Mouse (Mus musculus): ENCODE data around the gene Cdh4. TPM values are rescaled to one million over a fixed set of nuclear protein-coding genes. Genes with fewer than 3 reads are reported as not detected.

Cdh4 gene
- 0.11 and 0.34 TPM in 2 replicates for polyA plus RNA-seq (2012; rRNA removed)

GRCm38 (mm10) chr2:179442191-179442540, at the start of gene Cdh4:
Gene Cdh4, plus strand, starts transcription at chr2:179442431.
- WGBS = under 1% methylated on average over 40 of the region's 40 CpGs
- DNase-seq (ENCODE audit: low read depth, low spot score) = peak; percentile 18

- DNase-seq (ENCODE audit: low read depth, low spot score) = no peak
- 39% methylated on average over 5 of the region's 5 CpGs for WGBS
These were observed 46.8 kb upstream of the Cdh4 start for GRCm38 (mm10) chr2:179395442-179395841.

GRCm38 (mm10) chr2:179399645-179400249, 42.5 kb upstream of the Cdh4 start:
- DNase-seq (ENCODE audit: low read depth, low spot score) = no peak
- WGBS = 73% methylated on average over 14 of the region's 14 CpGs

- 26% methylated on average over 8 of the region's 8 CpGs for WGBS
- no peak for DNase-seq (ENCODE audit: low read depth, low spot score)
These were observed 31.2 kb upstream of the Cdh4 start for GRCm38 (mm10) chr2:179410866-179411561.

- no peak for DNase-seq (ENCODE audit: low read depth, low spot score)
- WGBS = 40% methylated on average over 2 of the region's 2 CpGs
These were observed 29.3 kb upstream of the Cdh4 start for GRCm38 (mm10) chr2:179412966-179413365.

GRCm38 (mm10) chr2:179414253-179414652, 28.0 kb upstream of the Cdh4 start:
- WGBS = 77% methylated on average over 11 of the region's 11 CpGs
- no peak for DNase-seq (ENCODE audit: low read depth, low spot score)

- 90% methylated on average over 9 of the region's 9 CpGs for WGBS
- no peak for DNase-seq (ENCODE audit: low read depth, low spot score)
These were observed 27.5 kb upstream of the Cdh4 start for GRCm38 (mm10) chr2:179414704-179415103.

- DNase-seq (ENCODE audit: low read depth, low spot score) = no peak
- WGBS = 45% methylated on average over 8 of the region's 8 CpGs
These were observed 26.3 kb upstream of the Cdh4 start for GRCm38 (mm10) chr2:179415892-179416403.

- WGBS = 78% methylated on average over 16 of the region's 16 CpGs
- no peak for DNase-seq (ENCODE audit: low read depth, low spot score)
These were observed 25.5 kb upstream of the Cdh4 start for GRCm38 (mm10) chr2:179416587-179417227.

- 44% methylated on average over 3 of the region's 3 CpGs for WGBS
These were observed 16.6 kb upstream of the Cdh4 start for GRCm38 (mm10) chr2:179425602-179426001.

GRCm38 (mm10) chr2:179428889-179429288, 13.3 kb upstream of the Cdh4 start:
- WGBS = 84% methylated on average over 3 of the region's 3 CpGs
- DNase-seq (ENCODE audit: low read depth, low spot score) = no peak

More at GRCm38 (mm10) chr2:179425602-179426001, 16.6 kb upstream of the Cdh4 start:
- DNase-seq (ENCODE audit: low read depth, low spot score) = no peak

GRCm38 (mm10) chr2:179440161-179440560, 2.1 kb upstream of the Cdh4 start:
- DNase-seq (ENCODE audit: low read depth, low spot score) = no peak
- WGBS = 21% methylated on average over 9 of the region's 9 CpGs

- 79% methylated on average over 3 of the region's 3 CpGs for WGBS
- DNase-seq (ENCODE audit: low read depth, low spot score) = no peak
These were observed 1.1 kb upstream of the Cdh4 start for GRCm38 (mm10) chr2:179441086-179441485.

- DNase-seq (ENCODE audit: low read depth, low spot score) = no peak
- 41% methylated on average over 8 of the region's 8 CpGs for WGBS
These were observed 514 bp upstream of the Cdh4 start for GRCm38 (mm10) chr2:179441717-179442116.

- under 1% methylated on average over 95 of the region's 95 CpGs for WGBS
- no peak for DNase-seq (ENCODE audit: low read depth, low spot score)
These were observed 452 bp downstream of the Cdh4 start for GRCm38 (mm10) chr2:179442541-179443225.

- 1% methylated on average over 51 of the region's 51 CpGs for WGBS
- DNase-seq (ENCODE audit: low read depth, low spot score) = no peak
These were observed 1.1 kb downstream of the Cdh4 start for GRCm38 (mm10) chr2:179443226-179443815.

- DNase-seq (ENCODE audit: low read depth, low spot score) = no peak
- 24% methylated on average over 8 of the region's 11 CpGs for WGBS
These were observed 1.7 kb downstream of the Cdh4 start for GRCm38 (mm10) chr2:179443959-179444358.

- no peak for DNase-seq (ENCODE audit: low read depth, low spot score)
- WGBS = 94% methylated on average over 4 of the region's 4 CpGs
These were observed 6.0 kb downstream of the Cdh4 start for GRCm38 (mm10) chr2:179448256-179448655.

- no peak for DNase-seq (ENCODE audit: low read depth, low spot score)
- 100% methylated on average over 1 of the region's 1 CpGs for WGBS
These were observed 6.8 kb downstream of the Cdh4 start for GRCm38 (mm10) chr2:179449018-179449417.

- DNase-seq (ENCODE audit: low read depth, low spot score) = no peak
- WGBS = 88% methylated on average over 4 of the region's 4 CpGs
These were observed 17.0 kb downstream of the Cdh4 start for GRCm38 (mm10) chr2:179459196-179459595.

All from large intestine, adult 2 months (tissue).